Mouse (Mus musculus) right cerebral cortex, postnatal 25 days (tissue): ENCODE data around the gene Col5a2.

ENCODE experiments used
- DNase-seq: peaks from one replicate; pipeline ENCODE4 v3.0.0; 2022

Gene Col5a2

GRCm38 (mm10) chr1:45423915-45424314 lies 79.2 kb downstream of the Col5a2 start:
- no peak for DNase-seq

GRCm38 (mm10) chr1:45420554-45420953 lies 82.5 kb downstream of the Col5a2 start:
- DNase-seq, result no peak

GRCm38 (mm10) chr1:45419858-45420257 lies 83.2 kb downstream of the Col5a2 start:
- DNase-seq, result no peak

- DNase-seq, result no peak
Measured at GRCm38 (mm10) chr1:45381866-45382265, 121.2 kb downstream of the Col5a2 start.

- no peak for DNase-seq
Measured at GRCm38 (mm10) chr1:45379992-45380690, 122.9 kb downstream of the Col5a2 start.

- no peak for DNase-seq
Measured at GRCm38 (mm10) chr1:45365427-45365826, 137.7 kb downstream of the Col5a2 start.

- no peak for DNase-seq
Measured at GRCm38 (mm10) chr1:45363274-45363673, 139.8 kb downstream of the Col5a2 start.

- no peak for DNase-seq
Measured at GRCm38 (mm10) chr1:45359673-45360072, 143.4 kb downstream of the Col5a2 start.

GRCm38 (mm10) chr1:45359147-45359546 lies 143.9 kb downstream of the Col5a2 start:
- DNase-seq, result no peak

- no peak for DNase-seq
Measured at GRCm38 (mm10) chr1:45358020-45358419, 145.1 kb downstream of the Col5a2 start.

GRCm38 (mm10) chr1:45355944-45356343 lies 147.1 kb downstream of the Col5a2 start:
- DNase-seq, result no peak

- no peak for DNase-seq
Measured at GRCm38 (mm10) chr1:45329149-45329548, 173.9 kb downstream of the Col5a2 start.
